Mouse (Mus musculus) bone marrow macrophage, adult 2 months (primary cell): ENCODE data around the gene Lingo4.

Experiments used
- CTCF ChIP-seq: IDR thresholded peaks from 2 replicates; pipeline ENCODE4 v1.5.1; 2012; ENCODE audit warnings: low read depth, mild to moderate bottlenecking, low read length, moderate library complexity
- POLR2A ChIP-seq: IDR thresholded peaks from 2 replicates; pipeline ENCODE4 v1.6.1; 2012; ENCODE audit warnings: mild to moderate bottlenecking, low read depth, low read length, borderline replicate concordance

GRCm38 (mm10) chr3:94436420-94436819 is 38.1 kb downstream of the Lingo4 start:
- no peak for TF ChIP-seq POLR2A
- no peak for TF ChIP-seq CTCF
